Mouse (Mus musculus) liver, adult (tissue): ENCODE measurements around the gene Lpcat3.

ENCODE experiments used
- GATA4 ChIP-seq: IDR thresholded peaks from 2 replicates; pipeline ENCODE4 v1.6.1; 2014; ENCODE audit warnings: mild to moderate bottlenecking, low read length; ENCODE audit not compliant: insufficient replicate concordance

The Lpcat3 gene

GRCm38 (mm10) chr6:124698751-124699150 lies 35.9 kb downstream of the Lpcat3 start:
- no peak for TF ChIP-seq GATA4

DNA sequence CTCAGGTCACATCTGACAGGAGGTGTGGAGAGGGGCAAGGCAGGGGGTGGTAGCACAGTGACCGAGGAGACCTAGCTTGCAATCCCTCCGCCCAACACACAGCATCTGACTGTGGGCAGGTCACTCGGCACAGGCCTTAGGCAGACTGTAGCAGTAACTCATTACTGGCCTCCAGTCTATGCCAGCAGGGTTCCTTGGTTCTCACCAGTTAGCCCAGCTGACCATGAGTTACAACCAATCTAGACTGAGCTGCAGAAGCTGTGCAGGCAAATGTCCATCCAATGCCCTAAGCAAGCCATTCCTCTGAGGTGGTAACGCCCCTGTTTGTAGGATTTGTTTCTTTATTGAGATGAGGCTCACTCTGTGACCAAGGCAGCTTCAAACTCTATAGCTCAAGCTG lies 36.5 kb downstream of the Lpcat3 start:
- TF ChIP-seq GATA4 = no peak

GRCm38 (mm10) chr6:124699962-124700610 lies 37.3 kb downstream of the Lpcat3 start:
- TF ChIP-seq GATA4 = no peak

- TF ChIP-seq GATA4 = no peak
These were observed 38.5 kb downstream of the Lpcat3 start for GRCm38 (mm10) chr6:124701338-124701737.

GRCm38 (mm10) chr6:124702102-124702783 lies 39.4 kb downstream of the Lpcat3 start:
- TF ChIP-seq GATA4 = no peak

DNA sequence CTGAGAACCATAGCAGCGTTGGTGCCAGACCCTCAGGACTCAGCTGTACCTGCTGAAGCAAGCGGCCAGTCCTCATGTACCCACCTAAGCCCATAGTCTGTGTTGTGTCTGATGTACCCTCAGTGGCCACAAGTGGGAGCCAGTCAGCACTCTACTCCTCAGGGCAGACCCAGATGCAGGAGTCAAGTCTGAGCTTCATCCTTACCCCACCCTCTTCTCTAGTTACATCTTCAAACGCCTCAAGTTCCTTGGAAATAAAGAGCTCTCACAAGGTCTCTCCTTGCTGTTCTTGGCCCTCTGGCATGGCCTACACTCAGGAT lies 39.9 kb downstream of the Lpcat3 start:
- TF ChIP-seq GATA4 = no peak

GRCm38 (mm10) chr6:124703789-124704188 lies 41.0 kb downstream of the Lpcat3 start:
- no peak for TF ChIP-seq GATA4

DNA sequence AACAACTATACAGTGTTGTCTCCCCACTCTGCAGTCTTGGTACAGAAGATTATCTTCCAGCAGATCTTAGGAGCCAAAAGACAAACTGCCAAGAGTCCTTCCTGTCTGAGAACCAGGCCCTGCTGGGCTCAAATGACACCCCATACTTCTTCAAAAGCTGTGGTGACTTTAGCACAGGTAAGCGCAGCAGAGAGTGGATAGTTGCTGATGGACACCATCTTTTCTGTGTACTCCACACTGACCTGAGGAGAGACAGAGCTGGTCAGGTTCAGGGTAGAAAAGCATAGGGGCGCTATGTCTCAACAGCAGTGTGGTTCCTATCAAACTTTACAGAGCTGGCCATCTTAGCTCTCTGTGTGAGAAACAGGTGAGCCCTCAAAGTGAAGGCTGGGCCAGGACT lies 41.6 kb downstream of the Lpcat3 start:
- no peak for TF ChIP-seq GATA4

DNA sequence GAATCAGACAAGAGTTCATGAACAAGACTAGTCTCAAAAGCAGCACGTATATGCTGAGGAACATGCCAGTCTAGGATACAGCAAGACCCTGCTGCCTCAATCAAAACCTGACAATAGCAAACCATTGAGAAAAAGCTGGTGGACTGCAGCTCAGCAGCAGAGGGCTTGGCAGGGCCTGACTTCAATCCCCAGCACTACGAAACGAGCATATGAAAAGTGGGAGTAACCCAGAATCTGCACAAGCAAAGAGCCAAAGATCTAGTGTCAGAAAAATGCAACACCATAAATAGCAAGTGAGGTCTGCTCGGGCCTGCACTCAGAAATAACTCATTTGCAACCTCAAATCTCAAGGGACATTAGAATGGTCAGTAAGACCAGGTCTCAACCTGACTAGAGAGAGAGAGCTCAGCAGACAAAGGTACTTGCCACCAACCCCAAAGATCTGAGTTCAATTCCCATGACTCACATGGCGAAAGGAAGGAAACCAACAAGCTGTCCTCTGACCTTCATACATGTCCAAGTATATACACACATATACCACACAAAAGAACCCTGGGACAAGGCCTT lies 43.3 kb downstream of the Lpcat3 start:
- no peak for TF ChIP-seq GATA4

DNA sequence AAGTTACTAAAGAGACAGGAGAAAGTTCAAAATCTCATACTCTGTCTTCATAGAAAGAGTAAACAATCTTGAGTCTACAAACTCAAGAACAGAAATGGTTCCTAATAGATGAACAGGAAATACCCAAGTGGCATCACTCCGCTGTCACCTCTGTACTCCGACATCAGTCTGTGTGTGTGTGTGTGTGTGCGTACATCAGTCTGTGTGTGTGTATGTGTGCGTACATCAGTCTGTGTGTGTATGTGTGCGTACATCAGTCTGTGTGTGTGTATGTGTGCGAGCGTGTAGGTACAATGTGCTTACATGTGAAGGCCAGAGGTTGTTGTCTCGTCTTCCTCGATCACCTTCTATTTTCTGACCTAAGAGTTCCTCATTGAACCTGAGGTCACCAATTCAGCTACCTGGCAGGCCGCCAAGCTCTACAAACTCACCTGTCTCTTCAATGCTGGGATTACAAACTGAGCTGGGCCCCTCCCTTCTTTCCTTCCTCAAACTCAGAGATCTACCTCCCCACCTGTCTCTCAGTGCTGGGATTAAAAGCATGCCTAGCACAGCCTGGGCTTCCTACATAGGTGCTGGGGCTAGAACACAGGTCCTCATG lies 45.6 kb downstream of the Lpcat3 start:
- TF ChIP-seq GATA4 = no peak

- TF ChIP-seq GATA4 = peak; percentile 43; the same call in 1 of the 2 replicates
These were observed 49.3 kb downstream of the Lpcat3 start, which contains the start of the genes Emg1 and Phb2 for GRCm38 (mm10) chr6:124711824-124712782. TSS of gene Emg1 (minus strand) at chr6:124712178. TSS of gene Phb2 (plus strand) at chr6:124712336.

DNA sequence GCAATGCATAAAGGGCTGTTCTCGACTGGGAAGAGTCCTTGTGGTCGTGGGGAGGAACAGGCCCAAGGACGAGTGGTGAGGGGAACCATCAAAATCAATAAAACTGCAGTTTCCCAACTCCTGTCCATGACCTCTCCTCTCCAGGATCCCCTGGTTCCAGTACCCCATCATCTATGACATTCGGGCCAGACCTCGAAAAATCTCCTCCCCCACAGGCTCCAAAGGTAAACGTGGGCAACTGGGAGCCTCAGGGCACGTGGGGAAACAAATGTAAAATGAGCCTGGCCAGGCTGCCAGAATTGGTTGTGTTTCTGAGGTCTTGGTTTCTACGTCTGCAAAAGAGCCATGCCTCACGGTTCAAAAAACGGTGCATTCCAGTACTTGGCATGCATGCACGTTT lies 50.1 kb downstream of the Lpcat3 start:
- TF ChIP-seq GATA4 = no peak

GRCm38 (mm10) chr6:124716864-124717490 lies 54.1 kb downstream of the Lpcat3 start:
- TF ChIP-seq GATA4 = no peak

GRCm38 (mm10) chr6:124717968-124718367 lies 55.1 kb downstream of the Lpcat3 start:
- TF ChIP-seq GATA4 = no peak
